Mouse (Mus musculus): ENCODE measurements around the gene Nucb1.
"Not testable (repeated sequence)": the region's sequence is repeated elsewhere in the genome, so short reads cannot be mapped to it uniquely, and the experiment has no call there.

Nucb1 gene

DNA sequence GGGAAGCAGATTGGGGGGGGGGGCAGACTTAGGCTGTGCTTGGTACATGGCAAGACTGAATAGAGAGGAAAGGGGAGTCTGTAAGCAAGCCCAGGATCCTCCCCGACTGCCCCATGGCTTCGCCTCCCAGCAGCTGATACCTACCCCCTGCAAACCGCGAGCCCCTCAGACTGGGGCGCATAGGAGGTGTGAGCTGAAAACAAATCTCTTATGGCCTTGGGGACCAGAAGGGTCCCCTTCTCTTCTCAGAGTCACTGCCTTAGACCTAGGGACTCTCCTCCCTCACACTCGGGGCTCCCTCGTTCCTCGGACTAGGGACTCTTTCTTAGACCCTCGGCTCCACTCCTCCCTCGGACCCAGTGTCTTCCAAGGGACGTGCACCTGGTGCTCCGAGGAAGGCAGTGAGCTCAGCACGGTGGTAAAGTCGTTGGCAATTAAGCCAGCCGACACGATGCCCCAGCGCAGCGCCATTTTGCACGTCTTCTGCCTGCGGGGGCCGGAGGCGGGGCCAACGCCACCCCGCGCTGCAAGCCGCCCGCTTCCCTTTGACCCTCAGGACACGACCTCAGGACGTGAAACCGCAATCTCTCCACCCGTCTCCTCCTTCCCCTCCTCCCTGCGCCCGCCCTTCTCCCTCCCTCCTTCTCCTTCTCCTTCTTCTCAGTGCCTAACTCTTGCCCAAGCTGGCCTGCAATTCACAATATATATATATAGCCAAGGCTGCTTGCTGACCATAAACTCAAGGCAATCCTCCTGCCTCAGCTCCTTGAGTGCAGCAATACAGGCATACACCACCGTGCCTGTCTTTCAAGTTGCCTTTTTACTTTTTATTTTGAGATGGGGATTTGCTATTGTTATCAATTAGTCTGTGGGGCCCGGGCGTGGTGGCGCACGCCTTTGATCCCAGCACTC, 21.7 kb downstream of the Nucb1 start, which contains the start of gene Dhdh:
Dhdh (minus strand) TSS at position 513 of the 912 bp plus-strand sequence.
- DNase-seq = peak; percentile 64 to 68

DNA sequence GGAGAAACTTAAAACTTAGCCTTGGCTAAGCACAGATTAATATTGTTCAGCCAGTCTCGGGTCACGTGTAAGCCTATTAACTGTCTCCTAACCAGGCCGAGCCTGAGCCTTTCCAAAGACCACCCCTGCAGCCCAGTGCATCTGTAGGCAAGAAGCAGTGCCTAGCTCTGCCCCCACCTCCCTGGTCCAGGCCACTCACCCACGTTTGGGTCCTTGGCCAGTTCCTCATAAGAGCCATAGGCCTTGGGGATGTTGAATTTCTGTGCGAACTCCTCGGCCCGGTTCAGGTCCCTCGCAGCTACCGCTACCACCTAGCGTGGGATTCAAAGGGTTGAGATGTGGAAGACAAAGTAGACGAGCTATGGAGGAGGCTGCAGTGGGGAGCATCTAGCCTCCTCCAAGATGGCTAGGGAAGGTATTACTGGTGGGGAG, 22.3 kb downstream of the Nucb1 start:
- no peak for DNase-seq

GRCm38 (mm10) chr7:45486761-45487415, 23.3 kb downstream of the Nucb1 start, which contains the start of gene Gm45808:
Gene Gm45808, minus strand, starts transcription at chr7:45486811.
- DNase-seq = no peak

- DNase-seq = no peak
Measured at GRCm38 (mm10) chr7:45486158-45486557, 24.0 kb downstream of the Nucb1 start.

GRCm38 (mm10) chr7:45484985-45485384, 25.2 kb downstream of the Nucb1 start:
- DNase-seq = not testable (repeated sequence)

DNA sequence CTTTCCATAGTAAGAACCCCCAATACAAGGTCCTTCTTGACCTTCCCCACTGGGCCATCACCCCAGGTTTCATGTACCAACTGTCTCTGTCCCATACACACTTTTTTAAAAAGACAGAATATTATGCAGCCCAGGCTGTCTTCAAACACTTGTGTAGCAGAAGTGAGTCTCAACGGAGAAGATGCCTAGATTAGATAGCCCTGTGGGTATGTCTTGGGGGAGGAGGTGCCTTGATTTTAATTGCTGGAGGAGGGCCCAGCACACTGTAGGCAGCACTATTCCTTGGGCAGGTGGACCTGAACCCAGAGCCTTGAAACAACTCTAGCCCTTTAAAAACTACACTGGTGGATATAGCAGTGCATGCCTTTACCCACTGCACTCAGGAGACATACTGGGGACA, 28.0 kb downstream of the Nucb1 start:
- DNase-seq = no peak

DNA sequence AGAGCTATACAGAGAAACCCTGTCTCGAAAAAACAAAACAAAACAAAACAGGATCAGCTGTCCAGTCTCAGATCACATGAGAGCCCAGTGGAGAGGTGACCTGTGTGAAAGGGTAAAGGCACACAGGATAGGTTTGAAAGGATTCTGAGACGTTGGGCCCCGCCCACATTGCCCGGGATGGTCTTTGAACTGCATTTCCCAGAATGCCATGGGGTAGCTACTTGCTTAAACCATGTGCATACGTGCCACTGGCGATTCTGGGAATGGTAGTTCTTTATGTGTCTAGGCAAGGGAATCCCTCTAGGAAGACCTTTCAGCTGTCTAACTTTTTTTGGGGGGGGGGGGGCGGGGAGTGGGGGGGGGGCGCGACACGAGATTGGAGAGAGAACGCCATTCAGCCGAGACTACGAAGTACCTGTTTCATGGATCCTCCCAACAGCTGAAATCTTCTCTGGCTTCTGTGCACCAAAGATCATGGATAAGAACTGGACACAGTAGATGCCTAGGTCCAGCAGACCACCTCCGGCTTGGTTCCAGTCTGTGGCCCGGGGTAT, 28.8 kb downstream of the Nucb1 start, which contains the start of gene Tulp2:
Tulp2 (plus strand) TSS at position 504 of the 554 bp plus-strand sequence.
- peak; percentile 66 to 71 for DNase-seq

- DNase-seq = not testable (repeated sequence)
Measured at GRCm38 (mm10) chr7:45480310-45480709, 29.9 kb downstream of the Nucb1 start.

GRCm38 (mm10) chr7:45478774-45479173, 31.4 kb downstream of the Nucb1 start:
- no peak for DNase-seq

GRCm38 (mm10) chr7:45477003-45477402, 33.2 kb downstream of the Nucb1 start:
- peak; percentile 74 to 81 for DNase-seq

DNA sequence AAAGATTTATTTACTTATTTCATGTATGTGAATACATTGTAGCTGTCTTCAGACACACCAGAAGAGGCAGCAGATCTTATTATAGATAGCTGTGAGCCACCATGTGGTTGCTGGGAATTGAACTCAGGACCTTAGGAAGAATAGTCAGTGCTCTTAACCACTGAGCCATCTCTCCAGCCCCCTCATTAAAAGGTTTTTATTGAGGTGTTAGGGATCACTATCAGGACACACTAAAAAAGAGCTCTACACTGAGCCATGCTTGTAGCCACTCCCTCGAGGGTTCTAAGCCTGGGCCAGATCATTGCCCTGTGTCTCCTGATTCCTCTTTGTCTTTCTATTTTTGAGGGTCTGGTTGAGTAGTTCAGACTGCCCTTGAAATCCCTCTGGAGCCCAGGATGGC, 33.8 kb downstream of the Nucb1 start:
- no peak for DNase-seq

DNA sequence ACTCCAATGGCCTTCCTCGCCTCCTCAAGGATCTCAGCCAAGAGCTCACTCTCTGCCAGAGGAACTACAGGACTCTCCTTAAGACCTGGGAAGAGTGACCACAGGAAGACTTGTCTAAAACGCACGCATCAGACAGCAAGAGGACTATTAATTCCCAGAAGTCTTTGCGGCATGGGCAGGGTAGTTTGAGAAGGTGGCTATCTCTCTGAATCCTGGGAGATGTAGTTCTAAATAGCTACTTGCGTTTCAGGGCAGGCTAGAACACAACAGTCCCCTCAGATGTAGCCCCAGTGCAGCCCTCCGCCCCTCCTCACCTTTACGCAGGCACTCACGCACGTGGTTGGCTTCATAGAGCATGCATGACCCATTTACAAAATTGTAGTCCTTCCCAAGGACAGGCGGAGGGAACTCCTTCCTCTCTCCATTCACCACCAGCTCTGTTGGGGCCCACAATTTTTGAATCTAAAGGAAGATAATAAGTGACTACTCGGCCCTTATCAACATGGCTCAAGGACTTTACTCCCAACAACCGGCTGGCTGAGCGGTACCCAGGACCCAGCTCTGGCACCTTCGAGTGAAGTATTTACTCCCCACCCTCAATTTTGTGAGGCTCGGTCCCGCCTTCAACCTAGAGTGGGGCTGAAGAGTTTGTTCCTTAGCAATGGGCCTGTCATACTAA, 34.8 kb downstream of the Nucb1 start:
- peak in 1 of 2 experiments; percentile 53 for DNase-seq

DNA sequence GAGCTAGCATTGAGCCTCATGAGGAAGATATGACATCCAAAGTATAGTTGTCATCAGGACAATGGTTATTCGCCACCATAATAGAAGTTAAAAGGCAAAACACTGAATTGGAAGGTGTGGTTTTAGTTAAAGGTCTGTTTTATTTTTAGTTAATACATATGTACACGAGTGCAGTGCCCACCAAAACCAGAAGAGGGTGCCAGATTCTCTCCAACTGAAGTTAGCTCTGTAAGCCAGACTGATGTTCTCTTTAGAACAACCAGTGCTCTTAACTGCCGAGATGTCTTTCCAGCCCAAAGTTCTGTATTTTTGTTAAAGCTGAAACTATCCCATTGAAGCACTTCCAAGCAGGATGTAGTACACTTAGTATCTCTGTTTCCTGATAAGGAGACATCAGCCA, 39.3 kb downstream of the Nucb1 start:
- peak; percentile 76 to 84 for DNase-seq

DNA sequence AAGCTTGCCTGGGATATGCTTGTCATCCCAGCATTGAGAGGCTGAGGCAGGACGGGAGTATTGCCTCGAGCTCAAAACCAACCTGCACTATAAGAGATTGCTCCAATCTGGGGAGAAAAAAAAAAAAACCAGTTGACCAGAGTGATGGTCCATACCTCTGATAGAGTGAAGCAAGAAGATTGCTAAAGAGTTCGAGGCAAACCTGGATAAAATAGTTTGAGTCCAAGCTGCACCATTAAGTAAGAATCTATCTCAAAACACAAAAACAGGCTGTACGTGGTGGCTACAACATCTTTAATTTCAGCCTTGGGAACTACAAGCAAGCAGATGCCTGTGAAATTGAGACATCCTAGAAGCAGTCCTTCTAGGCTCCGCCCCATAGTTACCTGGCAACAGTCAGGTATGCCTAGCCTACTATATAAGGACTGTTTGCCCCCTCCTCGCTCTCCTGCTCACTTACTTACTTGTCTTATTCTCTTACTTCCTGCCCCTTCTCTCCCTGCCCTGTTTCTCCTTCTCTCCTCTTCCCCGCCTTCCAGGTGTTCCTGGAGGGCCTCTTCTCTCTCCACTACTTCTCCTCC, 43.0 kb downstream of the Nucb1 start:
- no peak for DNase-seq

GRCm38 (mm10) chr7:45466283-45467089, 43.7 kb downstream of the Nucb1 start, which contains the start of gene Bax:
Gene Bax, minus strand, starts transcription at chr7:45466898.
- DNase-seq = peak; percentile 98 to 99

GRCm38 (mm10) chr7:45465549-45465948, 44.7 kb downstream of the Nucb1 start:
- DNase-seq = no peak

GRCm38 (mm10) chr7:45465112-45465511, 45.1 kb downstream of the Nucb1 start:
- no peak for DNase-seq

DNA sequence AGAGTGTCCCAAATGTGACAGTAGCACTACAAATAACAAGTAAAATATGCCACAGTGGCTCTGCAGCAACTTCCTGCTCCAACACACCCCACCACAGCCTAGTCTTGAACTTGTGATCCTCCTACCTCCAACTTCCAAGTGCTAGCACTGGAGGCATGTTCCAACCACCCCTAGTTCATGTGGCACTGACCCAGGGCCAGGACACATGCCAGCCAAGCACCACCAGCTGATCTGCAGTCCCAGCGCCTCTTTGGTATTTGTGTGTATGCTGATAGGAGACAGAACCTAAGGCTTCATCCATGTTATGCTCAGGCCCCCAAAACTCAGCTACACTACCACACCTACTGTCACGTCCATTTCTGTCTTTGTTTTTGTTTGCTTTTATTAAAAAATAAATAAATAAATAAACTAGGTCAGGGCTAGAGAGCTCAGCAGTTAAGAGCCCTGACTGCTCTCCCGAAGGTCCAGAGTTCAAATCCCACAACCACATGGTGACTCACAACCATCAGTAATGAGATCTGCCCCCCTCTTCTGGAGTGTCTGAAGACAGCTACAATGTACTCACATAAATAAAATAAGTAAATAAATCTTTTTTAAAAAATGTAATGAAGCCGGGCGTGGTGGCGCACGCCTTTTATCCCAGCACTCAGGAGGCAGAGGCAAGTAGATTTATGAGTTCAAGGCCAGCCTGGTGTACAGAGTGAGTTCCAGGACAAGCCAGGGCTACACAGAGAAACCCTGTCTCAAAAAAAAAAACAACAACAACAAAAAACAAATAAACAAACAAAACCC, 46.0 kb downstream of the Nucb1 start:
- no peak for DNase-seq

- not testable (repeated sequence) for DNase-seq
Measured at GRCm38 (mm10) chr7:45462868-45463267, 47.3 kb downstream of the Nucb1 start.

DNA sequence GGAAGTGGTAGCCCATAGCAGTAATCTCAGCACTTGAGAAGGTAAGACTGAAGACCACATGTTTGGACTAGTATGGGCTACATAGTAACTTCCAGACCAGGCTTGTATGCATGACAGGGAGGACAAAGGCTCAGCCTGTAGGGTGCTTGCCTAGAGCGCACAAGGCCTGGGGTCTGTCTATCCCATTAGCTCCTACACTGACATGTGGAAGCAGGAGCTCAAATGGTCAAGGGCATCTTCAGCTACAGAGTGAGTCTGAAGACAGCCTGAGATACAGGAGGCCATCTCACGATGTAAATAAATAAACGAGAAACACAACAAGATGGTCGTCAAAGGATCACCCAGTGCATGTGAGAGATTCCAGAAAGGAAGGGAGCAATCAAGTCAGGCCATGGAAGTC, 47.9 kb downstream of the Nucb1 start:
- no peak for DNase-seq

- DNase-seq = no peak
Measured at GRCm38 (mm10) chr7:45461781-45462180, 48.4 kb downstream of the Nucb1 start.
